Mouse (Mus musculus): ENCODE data around the gene Stard5. TPM values are rescaled to one million over a fixed set of nuclear protein-coding genes. Genes with fewer than 3 reads are reported as not detected.

Stard5 gene
- total and polyA plus RNA-seq, 3 experiments: 0.57 to 8.7 (median 3.6) TPM

DNA sequence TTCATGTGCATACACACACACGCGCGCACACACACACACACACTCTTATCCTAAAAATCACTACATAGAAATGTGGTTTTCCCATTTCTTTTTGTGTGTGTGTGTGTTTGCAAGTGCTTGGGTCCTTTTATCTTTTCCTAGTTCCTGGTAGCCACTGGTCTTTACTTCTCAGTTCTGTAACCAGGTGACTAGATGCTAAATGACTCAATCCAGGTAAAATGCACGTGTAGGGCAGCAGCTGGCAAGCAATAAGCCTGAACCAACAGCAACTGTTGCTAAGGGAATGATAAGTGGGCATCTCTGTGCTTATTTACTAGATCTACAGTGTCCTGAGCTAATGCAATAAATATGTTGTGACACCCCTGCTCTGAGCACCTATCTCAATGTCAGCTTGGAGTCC lies 4.4 kb upstream of the Stard5 start:
- H3K4me1 ChIP-seq (ENCODE audit: insufficient read depth, low read depth, low read length): peaks cover 14% of the 10 kb centered on the region
- H3K36me3 ChIP-seq (replicated peaks): no peaks in the 10 kb centered on the region
- peaks cover 2% of the 10 kb centered on the region; the same call in 1 of the 2 replicates for H3K27me3 ChIP-seq (ENCODE audit: insufficient read depth, low read length)
- no peak for TF ChIP-seq CTCF (IDR thresholded peaks at IDR 0.05; ENCODE audit: low read depth, low read length)
- TF ChIP-seq TAL1 (conservative IDR thresholded peaks at IDR 0.05; ENCODE audit: low read depth, low read length): no peak
- TF ChIP-seq POLR2AphosphoS5 (IDR thresholded peaks at IDR 0.05; ENCODE audit: insufficient replicate concordance, low read depth, low read length): no peak
- TF ChIP-seq GATA2 (IDR thresholded peaks at IDR 0.05; ENCODE audit: borderline replicate concordance, low read depth, low read length): no peak
- TF ChIP-seq GATA1 (IDR thresholded peaks at IDR 0.05; ENCODE audit: borderline replicate concordance, low read length): no peak
- DNase-seq (ENCODE audit: low spot score): no peak
- no peak overlapping the region for H3K4me3 ChIP-seq (ENCODE audit: low read depth, low read length)
- H3K9me3 ChIP-seq (replicated peaks): no peaks in the 10 kb centered on the region
- no peak for ATAC-seq (ENCODE audit: extremely low read depth, insufficient number of reproducible peaks, low FRiP score, poor library complexity, severe bottlenecking)

GRCm38 (mm10) chr7:83631073-83631827 lies 509 bp upstream of the Stard5 start:
- no peak for TF ChIP-seq TAL1 (conservative IDR thresholded peaks at IDR 0.05; ENCODE audit: low read depth, low read length)
- no peak for TF ChIP-seq CTCF (IDR thresholded peaks at IDR 0.05; ENCODE audit: low read depth, low read length)
- no peak for TF ChIP-seq POLR2AphosphoS5 (IDR thresholded peaks at IDR 0.05; ENCODE audit: insufficient replicate concordance, low read depth, low read length)
- no peak for TF ChIP-seq GATA1 (IDR thresholded peaks at IDR 0.05; ENCODE audit: borderline replicate concordance, low read length)
- TF ChIP-seq GATA2 (IDR thresholded peaks at IDR 0.05; ENCODE audit: borderline replicate concordance, low read depth, low read length): no peak
- DNase-seq (ENCODE audit: low spot score) (peak; percentile 6), ATAC-seq (ENCODE audit: extremely low read depth, insufficient number of reproducible peaks, low FRiP score, poor library complexity, severe bottlenecking) (peak; percentile 35)
- Histone ChIP-seq H3K27me3 (ENCODE audit: insufficient read depth, low read length) (no peaks in the 10 kb centered on the region), H3K4me1 (ENCODE audit: insufficient read depth, low read depth, low read length) (peaks cover 16% of the 10 kb centered on the region), H3K9me3 (replicated peaks) (no peaks in the 10 kb centered on the region), H3K36me3 (replicated peaks) (no peaks in the 10 kb centered on the region), H3K4me3 (ENCODE audit: low read depth, low read length) (peak overlapping the region; percentile 77)

GRCm38 (mm10) chr7:83632682-83633120 lies 942 bp downstream of the Stard5 start:
- TF ChIP-seq TAL1 (conservative IDR thresholded peaks at IDR 0.05; ENCODE audit: low read depth, low read length) (no peak), CTCF (IDR thresholded peaks at IDR 0.05; ENCODE audit: low read depth, low read length) (no peak), POLR2AphosphoS5 (IDR thresholded peaks at IDR 0.05; ENCODE audit: insufficient replicate concordance, low read depth, low read length) (no peak), GATA1 (IDR thresholded peaks at IDR 0.05; ENCODE audit: borderline replicate concordance, low read length) (no peak), GATA2 (IDR thresholded peaks at IDR 0.05; ENCODE audit: borderline replicate concordance, low read depth, low read length) (no peak)
- Histone ChIP-seq H3K9me3 (replicated peaks) (no peaks in the 10 kb centered on the region), H3K27me3 (ENCODE audit: insufficient read depth, low read length) (no peaks in the 10 kb centered on the region), H3K36me3 (replicated peaks) (peaks cover 2% of the 10 kb centered on the region), H3K4me3 (ENCODE audit: low read depth, low read length) (peak overlapping the region; percentile 77; the same call in 1 of the 2 replicates), H3K4me1 (ENCODE audit: insufficient read depth, low read depth, low read length) (peaks cover 16% of the 10 kb centered on the region)
- DNase-seq (ENCODE audit: low spot score) (no peak), ATAC-seq (ENCODE audit: extremely low read depth, insufficient number of reproducible peaks, low FRiP score, poor library complexity, severe bottlenecking) (no peak)

- no peak for DNase-seq (ENCODE audit: low spot score)
- no peak for ATAC-seq (ENCODE audit: extremely low read depth, insufficient number of reproducible peaks, low FRiP score, poor library complexity, severe bottlenecking)
- H3K4me1 ChIP-seq (ENCODE audit: insufficient read depth, low read depth, low read length): peaks cover 16% of the 10 kb centered on the region
These were observed 2.1 kb downstream of the Stard5 start for GRCm38 (mm10) chr7:83633856-83634255.

DNA sequence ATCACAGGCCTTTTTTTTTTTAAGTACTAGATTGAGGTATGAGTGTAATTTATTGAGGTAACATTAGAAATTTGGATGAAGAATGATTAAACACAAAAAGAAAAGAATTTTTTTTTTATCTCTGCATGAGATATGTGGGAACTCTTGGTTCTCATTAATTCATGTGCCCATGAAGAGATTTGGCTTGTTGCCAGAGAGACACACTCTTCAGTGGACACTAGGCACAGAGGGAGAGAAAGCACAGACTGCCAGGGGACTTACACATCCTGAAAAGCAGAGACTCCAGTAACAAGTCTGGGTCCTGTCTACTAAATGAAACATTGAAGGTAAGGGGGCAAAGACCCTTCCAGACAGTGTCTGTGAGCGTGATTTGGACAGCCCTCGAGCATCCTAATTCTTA lies 4.0 kb downstream of the Stard5 start:
- Histone ChIP-seq H3K27me3 (ENCODE audit: insufficient read depth, low read length) (peaks cover 3% of the 10 kb centered on the region; the same call in 1 of the 2 replicates), H3K4me1 (ENCODE audit: insufficient read depth, low read depth, low read length) (peaks cover 16% of the 10 kb centered on the region), H3K9me3 (replicated peaks) (no peaks in the 10 kb centered on the region), H3K36me3 (replicated peaks) (peaks cover 2% of the 10 kb centered on the region), H3K4me3 (ENCODE audit: low read depth, low read length) (no peak overlapping the region)
- no peak for ATAC-seq (ENCODE audit: extremely low read depth, insufficient number of reproducible peaks, low FRiP score, poor library complexity, severe bottlenecking)
- DNase-seq (ENCODE audit: low spot score): no peak
- TF ChIP-seq GATA1 (IDR thresholded peaks at IDR 0.05; ENCODE audit: borderline replicate concordance, low read length) (no peak), POLR2AphosphoS5 (IDR thresholded peaks at IDR 0.05; ENCODE audit: insufficient replicate concordance, low read depth, low read length) (no peak), GATA2 (IDR thresholded peaks at IDR 0.05; ENCODE audit: borderline replicate concordance, low read depth, low read length) (no peak), CTCF (IDR thresholded peaks at IDR 0.05; ENCODE audit: low read depth, low read length) (no peak), TAL1 (conservative IDR thresholded peaks at IDR 0.05; ENCODE audit: low read depth, low read length) (no peak)

More at GRCm38 (mm10) chr7:83633856-83634255, 2.1 kb downstream of the Stard5 start:
- TF ChIP-seq GATA2 (IDR thresholded peaks at IDR 0.05; ENCODE audit: borderline replicate concordance, low read depth, low read length): no peak
- TF ChIP-seq GATA1 (IDR thresholded peaks at IDR 0.05; ENCODE audit: borderline replicate concordance, low read length): no peak
- no peak for TF ChIP-seq CTCF (IDR thresholded peaks at IDR 0.05; ENCODE audit: low read depth, low read length)
- TF ChIP-seq POLR2AphosphoS5 (IDR thresholded peaks at IDR 0.05; ENCODE audit: insufficient replicate concordance, low read depth, low read length): no peak
- no peak for TF ChIP-seq TAL1 (conservative IDR thresholded peaks at IDR 0.05; ENCODE audit: low read depth, low read length)
- peaks cover 2% of the 10 kb centered on the region for H3K36me3 ChIP-seq (replicated peaks)
- no peaks in the 10 kb centered on the region for H3K9me3 ChIP-seq (replicated peaks)
- H3K4me3 ChIP-seq (ENCODE audit: low read depth, low read length): no peak overlapping the region
- no peaks in the 10 kb centered on the region for H3K27me3 ChIP-seq (ENCODE audit: insufficient read depth, low read length)

DNA sequence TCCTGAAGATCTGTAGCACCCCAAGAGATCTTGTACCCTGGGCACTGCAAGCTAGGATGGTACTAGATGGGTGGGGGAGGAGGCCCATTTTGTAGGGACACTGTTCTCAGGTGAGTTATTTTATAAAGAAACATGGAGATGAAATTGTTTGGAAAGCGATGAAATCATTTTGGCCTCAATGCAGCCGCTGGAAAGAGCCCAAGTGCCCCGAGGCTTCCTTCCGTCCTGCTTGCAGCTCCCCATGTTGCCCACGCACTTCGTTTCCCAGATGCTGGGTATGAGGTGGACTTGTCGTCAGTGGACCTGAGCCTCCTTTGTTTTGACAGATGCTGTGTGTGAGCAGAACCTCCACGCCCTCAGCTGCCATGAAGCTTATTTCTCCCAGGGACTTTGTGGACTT lies 4.7 kb downstream of the Stard5 start:
- ATAC-seq (ENCODE audit: extremely low read depth, insufficient number of reproducible peaks, low FRiP score, poor library complexity, severe bottlenecking): no peak
- H3K9me3 ChIP-seq (replicated peaks): no peaks in the 10 kb centered on the region
- TF ChIP-seq TAL1 (conservative IDR thresholded peaks at IDR 0.05; ENCODE audit: low read depth, low read length) (no peak), GATA2 (IDR thresholded peaks at IDR 0.05; ENCODE audit: borderline replicate concordance, low read depth, low read length) (no peak), GATA1 (IDR thresholded peaks at IDR 0.05; ENCODE audit: borderline replicate concordance, low read length) (no peak), CTCF (IDR thresholded peaks at IDR 0.05; ENCODE audit: low read depth, low read length) (no peak), POLR2AphosphoS5 (IDR thresholded peaks at IDR 0.05; ENCODE audit: insufficient replicate concordance, low read depth, low read length) (no peak)
- peaks cover 3% of the 10 kb centered on the region; the same call in 1 of the 2 replicates for H3K27me3 ChIP-seq (ENCODE audit: insufficient read depth, low read length)
- no peak for DNase-seq (ENCODE audit: low spot score)
- H3K4me3 ChIP-seq (ENCODE audit: low read depth, low read length): no peak overlapping the region
- H3K4me1 ChIP-seq (ENCODE audit: insufficient read depth, low read depth, low read length): peaks cover 10% of the 10 kb centered on the region
- peaks cover 2% of the 10 kb centered on the region for H3K36me3 ChIP-seq (replicated peaks)
